Mouse (Mus musculus): Measurements from ENCODE around the gene Zswim3.
"Not testable (repeated sequence)": the region's sequence is repeated elsewhere in the genome, so short reads cannot be mapped to it uniquely, and the experiment has no call there.

Zswim3 gene

GRCm38 (mm10) chr2:164835164-164835563 lies 30.3 kb downstream of the Zswim3 start:
- DNase-seq (ENCODE audit: extremely low spot score, low spot score): no peak

DNA sequence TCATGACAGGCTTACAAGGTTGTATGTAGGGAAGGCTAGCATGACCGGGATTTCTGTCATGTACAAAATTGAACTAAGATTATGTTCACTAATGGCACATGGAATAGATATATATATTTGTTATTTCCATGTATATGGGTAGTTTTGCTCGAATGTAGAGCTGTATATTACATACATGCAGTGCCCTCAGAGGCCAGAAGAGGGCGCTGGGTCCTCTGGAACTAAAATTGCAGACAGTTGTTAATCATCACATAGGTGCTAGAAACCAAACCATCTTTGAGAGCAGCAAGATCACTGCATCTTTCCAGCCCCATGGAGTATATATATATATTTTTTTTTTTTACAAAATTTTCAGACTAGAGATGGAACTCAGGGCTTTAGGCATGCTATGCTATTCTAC lies 40.9 kb downstream of the Zswim3 start:
- no peak for DNase-seq (ENCODE audit: extremely low spot score, low spot score)

DNA sequence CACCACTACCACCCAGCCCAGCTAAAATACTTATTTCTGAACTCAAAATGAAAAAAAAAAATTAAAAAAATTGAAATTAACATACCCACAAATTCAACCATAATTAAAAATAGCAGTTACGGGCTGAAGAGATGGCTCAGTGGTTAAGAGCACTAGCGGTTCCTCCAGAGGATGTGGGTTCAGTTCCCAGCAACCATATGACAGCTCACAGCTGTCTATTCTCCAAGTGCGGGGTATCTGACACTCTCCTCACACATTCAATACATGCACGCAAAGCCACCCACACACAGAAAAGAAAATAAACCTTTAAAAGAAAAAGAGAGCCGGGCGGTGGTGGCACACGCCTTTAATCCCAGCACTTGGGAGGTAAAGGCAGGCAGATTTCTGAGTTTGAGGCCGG lies 45.2 kb downstream of the Zswim3 start:
- no peak for DNase-seq (ENCODE audit: extremely low spot score, low spot score)

GRCm38 (mm10) chr2:164855572-164855971 lies 50.7 kb downstream of the Zswim3 start:
- DNase-seq (ENCODE audit: extremely low spot score, low spot score): not testable (repeated sequence)

GRCm38 (mm10) chr2:164856309-164857100 lies 51.6 kb downstream of the Zswim3 start:
- peak; percentile 52 for DNase-seq (ENCODE audit: extremely low spot score, low spot score)

GRCm38 (mm10) chr2:164857101-164857821 lies 52.4 kb downstream of the Zswim3 start, which contains the start of gene Pltp:
Gene Pltp (minus strand): TSS chr2:164857711.
- DNase-seq (ENCODE audit: extremely low spot score, low spot score): peak; percentile 83

DNA sequence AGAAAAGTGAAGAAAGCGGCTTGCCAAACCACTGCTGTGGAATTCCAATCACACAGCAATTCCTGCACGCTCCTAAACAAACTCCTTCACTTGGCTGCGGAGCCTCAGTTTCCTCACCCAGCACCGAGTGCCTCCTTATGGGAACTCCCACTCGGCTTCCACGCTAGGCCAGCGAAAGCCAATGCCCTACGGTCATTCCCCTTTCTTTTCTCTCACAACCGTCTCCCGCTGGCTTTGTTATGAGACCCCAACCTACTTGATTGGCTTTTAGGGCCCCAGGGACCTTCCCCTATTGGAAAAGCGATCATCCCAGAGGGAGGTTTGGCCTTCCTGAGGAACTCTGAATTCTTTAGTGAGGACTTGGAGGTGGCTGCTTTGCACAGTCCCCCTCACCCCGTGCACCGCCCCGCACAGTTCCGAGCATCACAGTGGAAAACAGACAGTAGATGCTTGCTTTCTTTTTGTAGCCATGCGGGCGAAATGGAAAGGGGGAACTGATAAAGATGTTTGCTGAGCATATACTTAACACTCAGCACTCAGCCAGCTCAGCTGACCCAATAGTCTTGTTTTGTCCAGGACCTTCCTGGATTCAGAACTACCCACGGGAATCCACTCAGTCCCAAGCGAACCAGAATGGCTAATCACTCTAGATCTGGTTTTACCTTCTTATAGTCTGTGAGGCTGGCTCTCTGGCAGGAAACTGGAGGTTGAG lies 53.1 kb downstream of the Zswim3 start:
- DNase-seq (ENCODE audit: extremely low spot score, low spot score): no peak

GRCm38 (mm10) chr2:164859155-164859554 lies 54.3 kb downstream of the Zswim3 start:
- no peak for DNase-seq (ENCODE audit: extremely low spot score, low spot score)

DNA sequence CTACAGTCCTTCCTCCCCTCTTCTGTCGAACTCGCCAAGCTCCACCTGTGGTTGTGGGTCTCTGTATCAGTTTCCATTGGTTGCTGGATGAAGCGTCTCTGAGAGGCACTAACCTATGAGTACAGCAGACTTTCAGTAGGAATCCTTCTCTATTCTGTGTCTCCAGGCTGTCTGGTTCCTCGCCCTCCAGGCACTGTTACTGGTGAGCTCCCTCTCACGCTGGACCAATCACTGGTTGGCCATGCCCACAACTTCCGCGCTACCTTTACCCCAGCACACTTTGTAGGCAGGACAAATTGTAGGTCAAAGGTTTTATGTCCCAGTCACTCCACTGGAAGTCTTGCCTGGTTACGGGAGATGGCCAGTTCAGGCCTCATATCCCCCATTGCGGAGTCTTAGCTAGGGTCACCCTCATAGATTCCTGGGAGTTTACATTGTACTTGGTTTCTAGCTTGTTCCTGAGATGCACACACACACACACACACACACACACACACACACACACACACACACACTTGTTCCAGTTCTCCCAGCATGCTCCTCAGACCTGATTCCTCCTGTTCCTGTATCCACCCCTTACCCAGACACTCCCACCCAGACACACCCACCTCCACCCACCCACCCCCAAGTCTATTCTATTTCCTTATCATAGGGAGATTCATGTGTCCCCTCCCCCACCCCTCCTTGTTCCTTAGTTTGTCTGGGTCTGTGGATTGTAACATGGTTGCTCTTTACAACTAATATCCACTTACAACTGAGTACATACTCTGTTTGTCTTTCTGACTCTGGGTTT lies 54.9 kb downstream of the Zswim3 start:
- DNase-seq (ENCODE audit: extremely low spot score, low spot score): no peak

DNA sequence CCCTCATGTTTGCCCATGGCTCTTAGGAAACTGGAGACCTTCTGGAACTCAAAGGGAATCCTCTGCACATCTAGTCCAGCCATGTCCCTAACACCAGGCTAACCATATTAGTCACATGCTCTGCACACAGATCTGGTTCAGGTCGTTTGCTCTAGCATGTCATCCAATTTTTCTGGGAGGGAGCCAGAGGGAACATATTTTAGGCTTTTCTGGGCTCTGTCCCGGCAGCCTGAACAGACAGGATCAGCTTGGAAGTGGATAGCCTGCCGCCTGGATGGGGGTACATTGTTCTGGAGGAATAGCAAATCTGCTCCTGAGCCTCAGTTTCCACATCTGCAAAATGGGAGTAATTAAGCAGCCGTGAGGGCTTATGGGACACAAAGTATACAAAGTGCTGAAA lies 56.2 kb downstream of the Zswim3 start:
- no peak for DNase-seq (ENCODE audit: extremely low spot score, low spot score)

DNA sequence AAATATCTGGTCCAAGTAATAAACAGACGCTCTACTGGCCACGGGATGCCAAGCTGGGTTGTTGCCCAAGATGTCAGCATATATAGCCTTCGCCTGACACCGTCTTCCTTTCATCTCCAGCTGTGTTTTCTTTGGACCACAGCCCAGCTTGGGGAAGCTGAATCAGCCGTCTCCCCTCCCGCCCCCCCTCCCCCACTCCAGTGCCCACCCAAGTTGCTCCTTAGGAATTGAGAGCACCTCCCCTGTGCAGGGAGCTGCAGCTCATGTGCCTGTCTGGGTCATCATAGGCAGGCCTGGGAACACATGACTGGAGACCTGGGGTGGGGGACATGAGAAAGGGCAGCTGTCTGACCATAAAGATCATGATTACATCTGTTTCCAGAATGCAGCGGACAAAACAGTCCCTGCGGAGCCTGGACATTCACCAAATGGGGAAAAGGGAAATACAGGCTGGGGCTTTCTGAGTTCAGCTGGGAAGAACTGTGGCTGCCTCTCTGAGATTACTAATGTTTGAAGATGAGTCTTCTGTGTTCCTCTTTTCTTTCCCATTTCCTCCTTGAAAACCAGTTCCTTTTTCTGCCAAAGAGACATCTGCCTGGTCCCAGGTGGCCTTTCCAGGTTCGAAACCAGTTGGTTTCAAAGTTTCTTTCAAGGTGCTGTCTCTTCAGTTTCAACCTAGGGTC lies 57.4 kb downstream of the Zswim3 start:
- peak; percentile 66 for DNase-seq (ENCODE audit: extremely low spot score, low spot score)

- DNase-seq (ENCODE audit: extremely low spot score, low spot score): not testable (repeated sequence)
Observed at GRCm38 (mm10) chr2:164863411-164863810, 58.5 kb downstream of the Zswim3 start.

GRCm38 (mm10) chr2:164864593-164864992 lies 59.7 kb downstream of the Zswim3 start:
- DNase-seq (ENCODE audit: extremely low spot score, low spot score): no peak

- no peak for DNase-seq (ENCODE audit: extremely low spot score, low spot score)
Observed at GRCm38 (mm10) chr2:164866741-164867551, 62.0 kb downstream of the Zswim3 start.

GRCm38 (mm10) chr2:164867566-164867965 lies 62.7 kb downstream of the Zswim3 start:
- no peak for DNase-seq (ENCODE audit: extremely low spot score, low spot score)

- no peak for DNase-seq (ENCODE audit: extremely low spot score, low spot score)
Observed at GRCm38 (mm10) chr2:164868491-164868890, 63.6 kb downstream of the Zswim3 start.

All from neural tube, embryonic 10.5 days (tissue).